Mouse (Mus musculus) right cerebral cortex, adult 2 months (tissue): Measurements from ENCODE around the gene Gch1.

Source experiments
- DNase-seq, 2 experiments: peaks; one replicate each; pipeline ENCODE4 v3.0.0; 2021 to 2022; ENCODE audit warnings: low spot score in 2 of 2

Gch1 gene

GRCm38 (mm10) chr14:47188848-47189634 is at the start of gene Gch1:
Gene Gch1 (minus strand): TSS chr14:47189413.
- peak; percentile 58 to 71 for DNase-seq

GRCm38 (mm10) chr14:47237286-47237685 is 48.1 kb upstream of the Gch1 start:
- no peak for DNase-seq

- no peak for DNase-seq
Observed at GRCm38 (mm10) chr14:47236491-47236890, 47.3 kb upstream of the Gch1 start.

- no peak for DNase-seq
Observed at GRCm38 (mm10) chr14:47234526-47235250, 45.5 kb upstream of the Gch1 start.

- DNase-seq, result no peak
Observed at GRCm38 (mm10) chr14:47234032-47234431, 44.8 kb upstream of the Gch1 start.

GRCm38 (mm10) chr14:47233602-47234001 is 44.4 kb upstream of the Gch1 start:
- DNase-seq, result no peak

- DNase-seq, result no peak
Observed at GRCm38 (mm10) chr14:47229796-47230376, 40.7 kb upstream of the Gch1 start.

- DNase-seq, result no peak
Observed at GRCm38 (mm10) chr14:47225931-47226330, 36.7 kb upstream of the Gch1 start.

- DNase-seq, result no peak
Observed at GRCm38 (mm10) chr14:47224476-47225325, 35.5 kb upstream of the Gch1 start.

- DNase-seq, result no peak
Observed at GRCm38 (mm10) chr14:47222631-47223450, 33.6 kb upstream of the Gch1 start.

- DNase-seq, result no peak
Observed at GRCm38 (mm10) chr14:47221567-47221966, 32.4 kb upstream of the Gch1 start.

GRCm38 (mm10) chr14:47220231-47221025 is 31.2 kb upstream of the Gch1 start:
- DNase-seq, result no peak

- no peak for DNase-seq
Observed at GRCm38 (mm10) chr14:47218766-47219606, 29.8 kb upstream of the Gch1 start.

- DNase-seq, result no peak
Observed at GRCm38 (mm10) chr14:47216541-47216940, 27.3 kb upstream of the Gch1 start.

- no peak for DNase-seq
Observed at GRCm38 (mm10) chr14:47214367-47214766, 25.2 kb upstream of the Gch1 start.

GRCm38 (mm10) chr14:47213305-47213704 is 24.1 kb upstream of the Gch1 start:
- no peak for DNase-seq

- DNase-seq, result no peak
Observed at GRCm38 (mm10) chr14:47209669-47210164, 20.5 kb upstream of the Gch1 start.

GRCm38 (mm10) chr14:47208564-47209493 is 19.6 kb upstream of the Gch1 start:
- no peak for DNase-seq
